Mouse (Mus musculus) G1E (cell line): ENCODE results near the gene Ppp4r1.

Source experiments
- CTCF ChIP-seq: IDR thresholded peaks from 2 replicates; pipeline ENCODE4 v1.5.1; 2012; ENCODE audit warnings: low read depth, low read length, inconsistent platforms, mixed read lengths
- GATA1 ChIP-seq: IDR thresholded peaks from 2 replicates; pipeline ENCODE4 v1.6.1; 2012; ENCODE audit warnings: borderline replicate concordance, low read length, inconsistent platforms, mixed read lengths
- POLR2AphosphoS5 ChIP-seq: IDR thresholded peaks from 2 replicates; pipeline ENCODE4 v1.6.1; 2012; ENCODE audit warnings: low read depth, low read length, inconsistent platforms; ENCODE audit not compliant: insufficient replicate concordance
- TAL1 ChIP-seq: conservative IDR thresholded peaks from 2 replicates; pipeline ENCODE4 v1.6.1; 2012; ENCODE audit warnings: low read depth, low read length, inconsistent platforms, mixed read lengths

DNA sequence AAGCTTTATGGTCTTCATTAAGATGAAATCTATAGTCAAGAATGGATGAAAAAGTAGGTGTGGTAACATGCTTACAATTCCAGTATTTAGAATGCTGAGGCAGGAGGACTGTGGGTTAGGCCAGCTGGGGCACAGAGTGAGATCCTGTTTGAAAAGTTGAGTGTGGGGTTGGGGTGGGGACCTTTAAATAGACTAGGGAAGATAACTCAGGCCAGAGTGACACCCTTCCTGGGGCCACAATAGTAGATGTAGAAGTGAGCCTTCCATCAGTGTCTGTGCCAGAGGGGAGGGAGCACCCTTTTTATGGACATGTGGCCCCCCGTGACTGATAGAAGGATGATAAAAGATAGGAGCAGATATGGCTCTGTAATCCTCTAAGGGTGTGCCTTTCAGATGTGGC is 17.0 kb downstream of the Ppp4r1 start:
- TF ChIP-seq CTCF (no peak), GATA1 (no peak), POLR2AphosphoS5 (no peak), TAL1 (no peak)
